Mouse (Mus musculus): ENCODE data around the gene Icmt.

The Icmt gene

DNA sequence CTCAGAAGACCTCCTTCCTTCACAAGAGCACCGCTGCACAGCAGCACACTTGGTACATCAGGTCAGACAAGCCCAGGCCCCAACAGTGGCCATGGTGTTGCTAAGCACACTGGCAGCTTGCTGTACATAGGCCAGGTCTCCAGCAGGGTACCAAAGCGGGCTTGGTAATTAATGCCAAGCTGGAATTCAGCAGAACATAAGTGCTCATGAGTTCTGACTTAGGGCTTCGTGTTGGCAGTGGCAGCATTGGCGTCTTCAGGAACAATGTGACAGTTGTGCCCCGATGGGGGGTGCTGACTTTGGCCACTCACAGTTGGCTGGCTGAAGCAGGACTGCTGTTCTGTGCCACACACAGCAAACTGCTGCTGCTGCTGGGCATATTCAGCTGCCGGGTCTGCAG lies 7.7 kb downstream of the Icmt start:
- no peak for DNase-seq

DNA sequence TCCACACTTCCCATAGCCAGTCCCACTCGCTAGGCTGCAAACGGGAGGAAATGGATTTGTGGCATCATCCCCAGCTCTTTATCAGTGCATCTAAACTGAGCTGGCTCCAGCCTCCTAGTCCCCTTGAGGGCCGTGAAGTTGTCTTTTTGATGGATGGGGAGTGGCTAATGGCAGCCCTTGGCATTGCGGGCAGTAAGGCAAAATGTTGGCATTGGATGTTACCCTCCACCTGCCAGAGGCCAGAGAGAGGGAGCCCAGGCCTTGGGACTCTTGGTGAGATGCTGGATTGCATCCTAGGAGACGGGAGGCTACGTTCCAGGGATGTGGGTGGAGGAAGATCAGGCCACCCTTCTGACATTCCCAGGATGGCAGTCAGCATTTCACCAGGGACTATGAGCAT lies 9.0 kb downstream of the Icmt start:
- DNase-seq: no peak

DNA sequence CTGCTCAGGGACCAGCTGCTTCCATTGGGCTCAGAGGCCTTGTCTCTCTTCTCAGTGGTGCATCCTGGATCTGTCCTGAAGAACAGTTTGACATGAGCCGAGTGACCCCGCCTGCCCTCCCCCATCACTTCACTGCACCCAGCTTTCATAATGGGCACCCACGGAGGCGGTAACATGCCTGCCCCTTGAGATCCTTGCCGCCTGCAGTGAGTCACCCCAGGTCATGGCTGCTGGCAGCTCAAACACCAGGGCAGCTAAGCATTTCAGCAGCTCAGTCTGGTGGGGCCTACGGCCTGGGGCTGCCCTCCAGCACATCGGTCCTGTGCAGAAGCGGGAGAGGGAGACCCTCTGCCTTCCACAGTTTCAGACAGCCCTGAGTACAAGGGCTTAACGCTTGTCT lies 10.5 kb downstream of the Icmt start:
- no peak for DNase-seq

DNA sequence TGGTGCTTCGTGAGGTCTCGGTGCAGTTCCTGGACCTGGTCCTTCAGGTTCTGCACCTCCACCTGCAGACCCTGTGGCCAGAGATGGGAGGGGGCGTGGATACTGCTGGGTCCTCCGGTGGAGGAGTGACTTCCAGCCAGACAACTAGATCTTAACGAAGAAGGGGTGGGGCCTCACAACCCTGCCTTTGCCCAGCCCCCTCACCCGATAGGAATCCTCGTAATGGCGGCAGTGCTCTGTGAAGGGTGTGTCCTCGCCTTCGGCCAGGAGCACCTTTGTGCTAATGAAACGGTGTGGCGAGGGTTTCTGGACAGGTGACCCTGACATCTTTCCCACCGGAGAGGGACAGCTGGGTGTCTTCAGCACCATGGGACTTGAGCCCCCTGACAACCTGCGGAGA lies 15.2 kb downstream of the Icmt start:
- DNase-seq: no peak

DNA sequence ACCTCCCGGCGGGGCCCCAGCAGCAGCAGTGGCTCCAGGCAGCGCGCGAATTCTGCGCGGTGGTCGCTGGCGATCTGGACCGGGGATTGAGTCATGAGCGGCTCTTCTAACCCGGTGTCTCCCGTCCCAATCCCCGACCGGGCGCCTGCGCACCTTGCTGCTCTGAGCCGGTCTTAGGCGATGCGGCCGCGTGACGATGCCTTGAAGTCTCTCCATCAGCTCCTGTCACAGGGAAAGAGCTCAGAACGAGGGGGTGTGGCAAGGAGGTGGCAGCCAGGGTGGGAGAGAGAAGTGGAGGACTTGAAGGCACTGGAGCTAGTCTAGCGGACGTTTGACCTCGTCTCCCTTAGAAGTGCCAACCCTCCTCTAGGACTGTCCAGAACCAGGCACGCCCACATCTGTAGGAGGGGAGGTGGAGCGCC lies 16.2 kb downstream of the Icmt start:
- no peak for DNase-seq

DNA sequence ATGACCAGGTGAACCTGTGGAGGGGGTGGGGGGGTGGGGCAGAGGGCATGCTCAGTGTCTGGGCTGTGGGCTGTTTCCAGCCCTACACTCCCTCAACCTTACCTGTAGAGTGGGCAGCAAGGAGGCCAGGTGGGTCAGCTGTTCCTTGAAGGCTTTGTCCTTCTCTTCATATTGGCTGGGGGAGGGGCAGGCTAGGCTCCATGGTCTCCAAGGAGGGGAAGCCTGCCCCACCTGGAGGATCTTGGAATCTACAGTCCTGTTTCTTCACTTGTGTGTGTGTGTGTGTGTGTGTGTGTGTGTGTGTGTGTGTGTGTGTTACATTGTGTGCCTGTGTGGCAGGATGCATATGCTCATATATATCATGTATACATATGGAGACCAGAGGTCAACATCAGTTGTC lies 16.9 kb downstream of the Icmt start:
- no peak for DNase-seq

DNA sequence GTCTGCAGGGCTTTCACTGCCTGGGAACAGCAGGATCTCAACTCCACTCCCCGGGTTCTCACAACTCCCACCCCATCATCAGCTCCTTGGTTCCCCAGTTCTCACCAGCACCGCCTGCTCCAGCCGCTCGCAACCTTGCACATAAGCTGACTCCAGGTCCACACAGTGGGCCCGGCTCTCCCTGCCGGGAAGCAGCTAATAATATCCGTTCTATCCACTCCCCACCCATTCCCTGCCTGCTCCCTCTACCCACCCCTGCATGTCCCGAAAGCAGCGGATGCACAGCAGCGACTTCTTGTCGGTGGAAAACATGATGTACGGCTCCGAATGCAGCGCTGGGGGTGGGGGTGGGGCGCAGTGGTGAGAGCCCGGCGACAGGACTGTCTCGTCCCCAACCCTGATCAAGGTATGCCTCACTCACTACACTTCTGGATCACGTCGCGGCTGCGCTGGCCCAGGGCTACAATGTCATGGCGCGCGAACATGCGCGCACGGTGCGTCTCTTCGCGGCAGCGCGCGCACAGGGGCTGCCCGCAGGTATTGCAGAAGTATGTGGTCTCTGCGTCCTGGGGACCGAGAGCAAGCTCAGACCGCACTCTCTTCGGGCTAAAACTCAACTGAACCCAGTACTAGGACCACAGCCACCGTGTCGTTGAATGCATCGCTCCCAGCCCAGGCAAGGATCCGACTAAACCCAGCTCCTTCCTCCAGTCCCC lies 18.6 kb downstream of the Icmt start:
- no peak for DNase-seq

DNA sequence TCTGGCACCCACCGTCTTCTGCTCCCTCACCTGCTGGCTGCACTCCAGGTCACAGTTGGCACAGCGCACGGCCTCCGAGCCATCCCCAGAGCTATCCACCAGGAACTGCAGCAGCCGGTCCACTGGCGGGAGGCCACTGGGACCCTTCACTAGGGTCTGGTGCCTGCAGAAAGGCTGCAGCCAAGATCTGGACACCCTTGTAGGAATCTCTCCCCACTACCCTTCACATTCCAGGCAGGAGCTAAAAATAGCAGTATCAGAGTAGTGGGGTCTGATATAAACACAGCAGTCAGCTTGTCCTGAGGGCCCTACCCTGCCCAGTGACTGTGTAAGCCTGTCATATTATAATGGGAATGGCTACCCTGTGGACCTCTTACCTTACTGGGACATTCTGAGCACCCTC lies 20.6 kb downstream of the Icmt start:
- DNase-seq: no peak

DNA sequence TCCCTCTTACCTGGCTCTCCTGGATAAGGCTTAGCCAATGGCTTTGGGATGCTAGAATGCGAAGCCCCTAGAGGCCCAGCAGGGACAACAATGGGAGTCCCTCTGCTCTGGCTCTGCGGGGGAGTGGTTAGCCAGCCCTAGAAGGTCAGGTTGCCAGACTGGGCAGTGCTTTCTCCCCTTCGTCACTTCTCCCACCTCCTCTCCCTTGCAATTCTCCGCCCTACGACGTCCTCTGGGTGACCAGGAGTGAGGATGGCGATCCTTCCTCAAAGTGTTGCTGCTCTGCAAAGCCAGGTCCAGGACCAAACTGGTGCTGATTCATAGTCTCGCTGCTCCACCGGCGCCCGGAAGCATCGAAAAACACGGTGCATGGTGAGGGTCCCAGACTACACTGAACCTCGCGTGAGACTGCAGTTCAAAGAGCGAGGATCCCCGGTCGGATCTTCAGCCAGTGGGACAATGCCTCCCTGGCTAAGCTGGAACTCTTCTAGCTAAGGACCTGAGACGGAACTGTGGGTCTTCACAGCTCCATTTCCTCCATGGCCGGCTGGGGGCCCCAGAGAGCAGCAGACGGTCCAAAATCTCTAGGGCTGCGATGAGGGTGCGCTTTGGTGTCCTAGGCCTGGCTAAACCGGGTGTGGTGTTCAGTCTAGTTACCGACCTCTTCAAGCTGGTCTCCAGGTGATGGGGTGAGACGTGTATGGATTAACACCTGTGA lies 21.6 kb downstream of the Icmt start, which contains the start of gene Rnf207:
Gene Rnf207 (minus strand): TSS at position 477 of the 718 bp plus-strand sequence.
- peak; percentile 56 for DNase-seq

DNA sequence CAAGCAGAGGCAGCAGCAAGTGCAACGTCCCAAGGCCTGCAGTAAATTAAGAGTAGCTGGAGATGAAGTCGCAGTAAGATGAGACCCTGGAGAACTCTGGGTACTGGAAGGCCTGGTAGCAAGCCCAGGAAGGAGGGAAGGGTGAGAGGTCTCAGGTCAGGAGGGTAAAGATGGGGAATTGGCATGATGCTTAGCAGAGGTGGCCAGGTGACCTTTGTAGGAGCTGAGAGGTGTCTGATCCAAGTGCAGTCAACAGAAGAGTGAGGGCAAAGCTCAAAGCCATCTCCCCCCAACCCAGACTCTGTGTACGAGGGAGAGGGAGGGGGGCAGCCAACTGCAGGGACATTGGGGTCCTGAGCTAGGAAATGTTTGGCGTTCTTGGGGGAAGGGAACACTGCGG lies 24.4 kb downstream of the Icmt start:
- no peak for DNase-seq

DNA sequence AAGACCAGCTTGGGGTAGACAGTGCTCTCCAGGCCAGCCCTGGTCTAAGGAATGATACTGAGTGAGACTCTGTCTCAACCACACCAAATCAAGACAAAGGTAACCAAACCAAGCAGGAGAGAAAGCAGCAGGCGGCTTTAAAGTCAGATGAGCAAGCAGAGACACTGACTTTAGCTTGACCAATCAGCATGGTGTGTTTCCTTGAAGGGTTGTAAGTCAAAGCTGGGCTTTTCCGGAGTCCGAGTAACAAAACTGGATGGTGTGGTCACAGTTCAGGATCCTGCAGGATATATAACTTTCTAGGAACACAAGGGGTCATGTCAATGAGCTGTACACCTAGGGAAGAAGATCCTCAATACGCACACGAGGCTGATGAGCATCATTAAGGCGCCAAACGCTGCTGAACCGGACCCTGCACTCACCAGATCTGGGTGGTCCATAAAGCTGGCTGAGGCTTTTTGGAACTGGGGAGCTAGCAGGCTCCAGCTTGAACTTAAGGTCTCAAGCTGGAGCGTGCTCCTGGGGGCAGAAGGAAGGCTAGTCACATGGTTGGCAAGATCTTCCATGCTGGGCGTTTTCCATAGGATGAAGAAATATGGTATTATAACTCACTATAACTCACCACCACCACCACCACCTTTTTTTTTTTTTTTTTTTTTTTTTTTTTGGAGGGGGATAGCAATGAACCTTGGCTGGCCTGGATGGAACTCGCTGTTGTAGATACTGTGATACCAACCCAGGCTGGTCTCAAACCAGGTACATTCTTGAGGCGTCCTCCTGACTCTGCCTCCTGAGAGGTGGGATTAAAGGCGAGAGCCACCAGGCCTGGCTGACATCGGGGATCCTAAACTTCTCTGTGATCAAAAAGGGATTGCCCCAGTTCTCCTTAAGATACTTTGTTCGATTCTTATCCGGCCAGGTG lies 27.9 kb downstream of the Icmt start:
- DNase-seq: no peak

DNA sequence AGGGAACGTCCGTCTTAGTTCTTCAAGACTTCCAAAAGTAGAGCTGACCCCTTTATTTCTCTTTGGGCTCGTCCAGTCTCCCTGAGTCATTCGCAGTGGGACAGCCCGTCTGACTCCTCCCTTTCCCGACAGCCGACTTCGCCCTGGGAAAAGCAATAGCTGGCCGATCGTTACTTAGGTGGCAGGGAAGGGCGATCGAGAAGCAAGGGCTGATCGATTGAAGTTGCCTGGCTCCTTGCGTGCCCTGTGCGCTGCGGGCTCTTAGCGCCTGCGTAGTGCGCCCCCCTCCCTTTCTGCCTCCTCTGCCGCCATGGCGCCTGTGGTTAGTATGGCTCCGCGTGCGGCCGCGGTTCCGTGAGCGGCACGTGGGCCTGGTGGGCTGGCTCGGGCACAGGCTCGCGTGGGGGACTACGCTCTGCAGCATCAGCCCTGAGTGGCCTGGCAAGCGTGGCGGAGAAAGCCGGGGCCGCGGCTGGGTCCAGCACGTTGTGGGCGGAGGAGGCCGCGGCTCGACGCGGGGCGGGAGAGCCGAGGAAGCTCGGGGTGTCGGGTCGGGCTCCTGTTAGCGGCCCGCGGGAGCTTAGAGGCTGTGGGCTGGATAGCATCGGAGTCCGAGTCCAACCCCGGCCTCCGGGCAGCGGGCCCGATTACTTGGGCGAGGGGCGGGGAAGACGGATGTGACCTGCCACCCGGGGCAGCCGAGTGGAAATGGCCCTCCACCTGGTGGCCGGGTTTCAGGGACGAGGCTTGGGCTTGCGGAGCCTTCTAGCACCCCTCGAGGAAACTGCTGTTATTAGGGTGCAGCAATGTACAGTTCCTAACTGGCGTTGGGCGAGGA lies 28.8 kb downstream of the Icmt start, which contains the start of gene Rpl22:
Gene Rpl22 (plus strand): TSS at position 169 of the 838 bp plus-strand sequence.
- peak; percentile 92 for DNase-seq

DNA sequence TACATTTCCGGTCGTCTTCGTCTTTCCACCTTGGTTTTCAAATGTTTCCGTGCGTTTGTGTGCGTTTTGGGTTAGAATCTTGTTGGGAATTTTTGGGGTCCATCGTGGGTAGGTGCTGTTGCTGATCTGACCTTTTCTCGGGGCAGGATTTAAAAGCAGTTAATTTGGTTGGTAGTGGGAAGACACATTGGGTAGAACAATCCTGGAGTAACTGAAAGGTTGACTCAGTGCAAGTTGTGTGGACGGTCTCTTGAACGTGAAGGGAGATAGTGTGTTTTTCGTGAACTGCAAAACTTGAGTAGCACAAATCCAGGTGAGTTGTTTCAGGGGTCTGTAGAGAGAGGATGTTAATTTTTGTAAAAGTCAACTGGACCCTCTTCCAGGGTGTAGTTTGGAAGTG lies 29.5 kb downstream of the Icmt start:
- DNase-seq: no peak

DNA sequence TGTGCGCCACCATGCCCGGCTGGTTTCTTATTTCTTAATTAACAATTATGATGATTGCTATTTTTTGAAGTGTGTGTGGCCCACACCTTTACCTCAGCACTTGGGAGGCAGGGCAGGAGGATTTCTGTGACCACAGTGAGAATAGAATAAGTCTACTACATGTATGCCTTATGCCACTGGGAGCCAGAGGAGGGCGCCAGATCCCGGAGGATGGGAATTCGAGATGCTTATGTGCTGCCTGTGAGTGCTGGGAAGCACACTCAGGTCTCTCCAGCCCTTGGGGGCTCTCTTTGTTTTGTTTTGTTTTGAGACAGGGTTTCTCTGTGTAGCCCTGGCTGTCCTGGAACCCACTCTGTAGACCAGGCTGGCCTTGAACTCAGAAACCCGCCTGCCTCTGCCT lies 31.7 kb downstream of the Icmt start:
- peak; percentile 45 for DNase-seq

DNA sequence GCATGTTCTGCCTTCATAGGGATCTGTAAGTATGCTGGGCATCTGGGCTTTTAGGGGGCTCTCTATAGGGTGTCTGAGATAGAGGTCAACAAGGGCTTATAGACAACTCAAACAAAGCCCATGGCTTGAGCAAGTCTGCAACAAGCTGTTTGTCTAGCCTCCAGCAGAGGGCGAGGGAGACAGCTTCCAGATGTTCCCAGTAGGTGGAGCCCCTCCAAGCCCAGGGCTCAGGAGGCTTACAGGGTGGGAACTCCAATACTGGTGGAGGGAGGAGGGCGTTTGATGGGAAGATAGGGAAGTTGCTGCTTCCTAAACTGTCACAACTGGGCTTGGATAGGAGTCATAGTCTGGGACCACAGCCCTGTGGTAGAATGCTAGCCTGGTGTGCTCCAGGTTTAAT lies 35.9 kb downstream of the Icmt start:
- no peak for DNase-seq

DNA sequence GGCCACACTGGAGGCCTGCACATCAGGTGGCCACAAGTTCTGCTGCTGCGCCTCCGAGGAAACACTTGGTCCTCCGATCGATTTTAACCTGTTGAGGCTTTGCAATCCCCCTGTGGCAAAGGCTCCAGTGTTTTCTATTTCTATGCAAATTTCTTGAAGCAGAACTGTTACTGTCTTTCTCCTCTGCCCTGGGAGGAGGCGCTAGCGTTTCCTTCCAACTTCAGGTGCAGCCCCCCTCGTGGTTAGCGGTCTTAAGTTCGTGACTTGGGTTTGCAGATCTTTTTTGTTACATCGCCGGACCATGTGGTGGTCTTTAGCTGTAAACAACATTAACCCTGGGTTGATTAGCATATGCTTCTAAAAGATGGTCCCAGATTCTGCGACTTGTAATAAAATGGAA lies 36.6 kb downstream of the Icmt start:
- no peak for DNase-seq

DNA sequence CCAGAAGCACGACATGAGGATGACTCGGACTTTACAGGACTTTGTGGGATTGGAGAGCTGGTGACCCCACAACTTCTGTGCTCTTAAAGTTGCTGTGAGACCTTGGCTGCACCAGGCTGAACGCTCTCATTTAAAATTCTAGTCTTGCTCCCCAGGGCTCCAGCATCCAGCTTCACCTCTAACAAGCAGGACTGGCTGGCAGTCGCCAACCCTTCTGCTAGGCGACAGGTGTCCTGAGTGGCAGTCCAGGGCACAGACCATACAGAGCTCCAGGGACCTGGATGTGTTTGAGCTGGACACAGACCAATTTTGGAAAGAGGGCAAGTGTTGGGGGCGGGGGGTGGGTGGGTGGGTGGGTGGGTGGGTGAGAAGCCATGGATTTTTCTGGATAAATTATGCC lies 40.7 kb downstream of the Icmt start:
- DNase-seq: no peak

DNA sequence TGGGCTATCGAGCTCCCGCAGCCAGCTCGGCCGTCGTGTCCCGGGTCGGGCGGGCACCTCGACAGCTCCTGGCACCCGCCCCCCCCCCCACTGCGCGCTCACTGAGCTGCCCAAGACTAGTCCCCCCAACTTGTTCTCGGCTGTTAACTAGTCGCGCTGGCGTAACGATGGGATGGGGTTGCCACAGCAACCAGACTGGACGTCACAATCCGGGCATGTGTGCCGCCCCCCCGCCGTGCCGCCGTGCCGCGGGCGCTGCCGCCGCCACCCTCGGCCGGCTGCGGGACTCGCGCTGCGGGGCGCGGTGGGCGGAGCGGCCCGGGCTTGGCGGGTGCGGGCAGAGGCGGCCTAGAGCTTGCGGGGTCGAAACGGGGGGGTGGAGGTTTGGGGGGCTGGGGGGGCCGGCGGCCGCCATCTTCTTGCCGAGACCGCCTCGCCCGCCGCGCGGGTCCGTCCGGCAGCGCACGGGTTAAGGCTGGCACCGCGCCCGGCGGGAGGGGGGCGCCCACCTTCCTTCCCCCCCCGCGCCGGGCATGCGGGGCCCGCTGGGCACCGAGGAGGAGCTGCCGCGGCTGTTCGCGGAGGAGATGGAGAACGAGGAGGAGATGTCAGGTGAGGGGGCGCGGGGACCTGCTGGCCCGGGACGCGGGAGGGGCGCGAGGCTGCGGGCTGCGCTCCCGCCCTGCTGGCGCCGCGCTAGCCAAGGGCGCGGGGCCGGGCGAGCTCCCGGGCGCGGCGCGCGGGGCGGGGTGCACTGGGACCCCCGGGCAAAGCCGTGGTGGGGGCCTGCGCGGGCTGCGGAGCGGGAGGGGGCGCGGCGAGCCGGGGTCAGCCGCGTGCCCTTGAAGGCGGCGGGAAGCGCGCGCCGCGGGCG lies 41.6 kb downstream of the Icmt start, which contains the start of gene Chd5:
Gene Chd5 (plus strand): TSS at position 233 of the 874 bp plus-strand sequence.
- DNase-seq: peak; percentile 51

DNA sequence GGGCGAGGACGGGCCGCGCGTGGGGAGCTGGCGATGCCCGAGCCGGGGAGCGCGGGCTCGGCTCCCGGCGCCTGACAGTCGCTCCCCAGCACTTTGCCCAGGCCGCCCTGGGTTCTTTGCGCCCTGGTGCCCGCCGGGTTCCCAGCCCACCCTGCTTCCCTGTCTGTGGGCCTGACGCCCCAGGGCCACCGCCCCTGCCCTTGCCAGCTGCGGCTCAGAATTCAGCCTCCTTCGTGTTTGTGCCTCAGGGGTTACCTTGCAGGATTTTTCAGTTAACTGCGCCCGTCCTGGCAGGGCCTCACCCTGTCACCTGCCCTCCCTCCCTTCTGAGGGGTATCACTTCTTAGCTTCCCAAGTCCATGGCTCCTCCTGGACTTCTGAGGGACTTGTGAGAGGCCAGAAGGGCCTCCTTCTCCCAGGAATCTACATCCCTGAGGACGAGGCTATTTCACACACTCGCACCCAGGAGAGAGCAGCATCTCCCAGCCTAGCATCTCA lies 42.3 kb downstream of the Icmt start:
- peak; percentile 35 for DNase-seq

DNA sequence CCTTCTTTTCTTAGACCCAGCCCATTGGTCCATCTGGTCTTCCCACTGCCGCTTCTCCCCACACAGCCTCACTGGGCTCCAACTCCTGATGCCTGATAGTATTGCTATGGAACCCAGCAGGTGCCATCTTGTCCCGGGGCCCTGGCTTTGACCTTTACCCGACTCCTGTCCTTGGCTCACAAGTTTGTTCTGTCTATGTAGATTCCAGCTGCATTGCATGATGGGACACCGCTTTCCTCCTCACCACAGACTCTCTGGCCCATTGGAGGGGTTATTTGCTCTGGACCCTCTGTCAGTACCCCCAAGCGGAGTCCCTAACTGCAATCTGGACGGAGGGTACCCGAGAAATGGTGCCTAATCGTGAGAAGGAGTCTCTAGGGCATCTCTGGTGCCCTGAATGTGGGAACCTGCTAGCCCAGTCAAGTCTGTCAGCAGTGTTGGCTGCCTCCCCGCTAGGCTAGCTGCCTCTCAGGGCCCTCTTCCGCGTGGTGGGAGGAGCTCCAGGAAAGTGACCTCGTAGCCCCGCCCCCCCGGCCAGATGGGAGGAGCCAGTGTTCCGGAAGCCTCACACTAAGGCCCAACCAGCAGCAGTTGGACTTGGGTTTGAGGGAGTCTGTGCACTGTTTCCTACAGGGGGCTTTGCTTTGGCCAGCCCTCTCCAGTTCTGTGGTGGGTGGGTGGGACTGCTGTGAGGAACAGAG lies 43.7 kb downstream of the Icmt start:
- DNase-seq: no peak
